Mouse (Mus musculus): Measurements from ENCODE around the gene Rars. TPM values are rescaled to one million over a fixed set of nuclear protein-coding genes. Genes with fewer than 3 reads are reported as not detected.

Gene Rars
- polyA plus RNA-seq, 1 experiment from 2014 or later: 88.4 TPM

GRCm38 (mm10) chr11:35783038-35783437 is 51.3 kb downstream of the Rars start:
- Histone ChIP-seq H3K9me3 (no peaks in the 10 kb centered on the region), H3K36me3 (peaks cover 77% of the 10 kb centered on the region), H3K4me1 (no peaks in the 10 kb centered on the region), H3K4me3 (no peak overlapping the region), H3K9ac (no peak overlapping the region), H3K4me2 (replicated peaks) (no peak overlapping the region), H3K27ac (no peak overlapping the region), H3K27me3 (no peaks in the 10 kb centered on the region)
- WGBS: 93% methylated on average over 5 of the region's 5 CpGs
- ATAC-seq (ENCODE audit: low FRiP score, low read depth): no peak

- Histone ChIP-seq H3K27ac (no peak overlapping the region), H3K27me3 (no peaks in the 10 kb centered on the region), H3K4me3 (no peak overlapping the region), H3K4me2 (replicated peaks) (no peak overlapping the region), H3K9ac (no peak overlapping the region), H3K36me3 (peaks cover 80% of the 10 kb centered on the region), H3K9me3 (no peaks in the 10 kb centered on the region), H3K4me1 (no peaks in the 10 kb centered on the region)
- ATAC-seq (ENCODE audit: low FRiP score, low read depth): no peak
- WGBS: 92% methylated on average over 3 of the region's 3 CpGs
Observed at GRCm38 (mm10) chr11:35782444-35782843, 51.9 kb downstream of the Rars start.

DNA sequence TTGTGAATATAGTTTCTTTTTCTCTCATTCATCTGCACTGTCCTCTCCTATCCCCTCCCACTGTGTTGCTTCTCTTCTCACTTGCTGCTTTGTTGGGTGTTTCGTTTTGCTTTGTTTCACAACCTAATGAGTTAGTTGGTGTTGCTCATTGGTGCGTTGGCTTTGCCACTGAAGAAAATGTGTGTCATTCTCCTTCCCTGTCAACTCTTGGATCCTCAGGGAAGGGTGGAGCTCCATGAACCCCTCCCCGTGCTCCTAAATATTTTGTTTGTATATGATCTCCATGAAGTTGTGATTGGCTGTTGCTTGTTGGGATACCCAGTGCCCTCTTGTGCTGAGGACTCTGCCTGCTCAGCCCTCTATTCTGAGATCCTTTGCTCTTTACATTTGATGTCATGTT is 54.0 kb downstream of the Rars start:
- Histone ChIP-seq H3K9me3 (no peaks in the 10 kb centered on the region), H3K27me3 (no peaks in the 10 kb centered on the region), H3K27ac (no peak overlapping the region), H3K4me2 (replicated peaks) (no peak overlapping the region), H3K4me3 (no peak overlapping the region), H3K9ac (no peak overlapping the region), H3K36me3 (peaks cover 84% of the 10 kb centered on the region), H3K4me1 (no peaks in the 10 kb centered on the region)
- ATAC-seq (ENCODE audit: low FRiP score, low read depth): no peak
- 87% methylated on average over 3 of the region's 3 CpGs for WGBS

DNA sequence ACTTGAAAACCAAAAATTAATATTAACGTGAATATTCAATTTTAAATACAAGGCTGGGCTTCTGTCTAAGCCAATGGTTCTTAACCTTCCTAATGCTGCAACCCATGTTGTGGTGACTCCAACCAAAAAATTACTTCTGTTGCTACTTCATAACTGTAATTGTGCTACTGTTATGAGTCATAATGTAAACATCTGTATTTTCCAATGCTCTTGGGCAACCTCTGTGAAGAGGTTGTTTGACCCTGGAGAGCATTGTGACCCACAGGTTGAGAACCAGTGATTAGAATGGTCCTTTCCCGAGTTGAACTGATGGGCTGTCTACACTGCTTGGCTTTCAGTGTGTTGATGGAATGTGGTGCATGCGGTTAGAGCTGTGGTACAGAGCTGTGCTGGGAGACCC is 57.9 kb downstream of the Rars start:
- no peaks in the 10 kb centered on the region for H3K27me3 ChIP-seq
- no peaks in the 10 kb centered on the region for H3K9me3 ChIP-seq
- peaks cover 52% of the 10 kb centered on the region for H3K36me3 ChIP-seq
- no peaks in the 10 kb centered on the region for H3K4me1 ChIP-seq
- WGBS: 92% methylated on average over 3 of the region's 3 CpGs
- no peak overlapping the region for H3K9ac ChIP-seq
- no peak overlapping the region for H3K4me3 ChIP-seq
- no peak overlapping the region for H3K27ac ChIP-seq
- no peak overlapping the region for H3K4me2 ChIP-seq (replicated peaks)
- no peak for ATAC-seq (ENCODE audit: low FRiP score, low read depth)

GRCm38 (mm10) chr11:35775606-35776005 is 58.7 kb downstream of the Rars start:
- ATAC-seq (ENCODE audit: low FRiP score, low read depth): no peak
- H3K4me2 ChIP-seq (replicated peaks): no peak overlapping the region
- peaks cover 8% of the 10 kb centered on the region for H3K4me1 ChIP-seq
- H3K27ac ChIP-seq: no peak overlapping the region
- no peaks in the 10 kb centered on the region for H3K9me3 ChIP-seq
- H3K4me3 ChIP-seq: no peak overlapping the region
- H3K9ac ChIP-seq: no peak overlapping the region
- peaks cover 50% of the 10 kb centered on the region for H3K36me3 ChIP-seq
- H3K27me3 ChIP-seq: no peaks in the 10 kb centered on the region
- 97% methylated on average over 3 of the region's 3 CpGs for WGBS

- 62% methylated on average over 9 of the region's 9 CpGs for WGBS
- no peaks in the 10 kb centered on the region for H3K9me3 ChIP-seq
- H3K4me1 ChIP-seq: peaks cover 11% of the 10 kb centered on the region
- peak overlapping the region; percentile 91 for H3K9ac ChIP-seq
- peak overlapping the region; percentile 79 for H3K4me2 ChIP-seq (replicated peaks)
- no peak overlapping the region for H3K27ac ChIP-seq
- H3K27me3 ChIP-seq: no peaks in the 10 kb centered on the region
- ATAC-seq (ENCODE audit: low FRiP score, low read depth): no peak
- H3K4me3 ChIP-seq: peak overlapping the region; percentile 93
- peaks cover 8% of the 10 kb centered on the region for H3K36me3 ChIP-seq
Observed at GRCm38 (mm10) chr11:35770741-35771504, 63.4 kb downstream of the Rars start.

GRCm38 (mm10) chr11:35769746-35770437 is 64.4 kb downstream of the Rars start:
- Histone ChIP-seq H3K4me2 (replicated peaks) (peak overlapping the region; percentile 79), H3K27ac (peak overlapping the region; percentile 92), H3K9me3 (no peaks in the 10 kb centered on the region), H3K9ac (peak overlapping the region; percentile 91), H3K4me3 (peak overlapping the region; percentile 93), H3K36me3 (peaks cover 7% of the 10 kb centered on the region), H3K27me3 (no peaks in the 10 kb centered on the region), H3K4me1 (peaks cover 11% of the 10 kb centered on the region)
- peak; percentile 90 for ATAC-seq (ENCODE audit: low FRiP score, low read depth)
- 1% methylated on average over 39 of the region's 41 CpGs for WGBS

GRCm38 (mm10) chr11:35769188-35769745 is 65.0 kb downstream of the Rars start, which contains the start of gene Pank3:
Gene Pank3 (plus strand): TSS chr11:35769484.
- Histone ChIP-seq H3K27me3 (no peaks in the 10 kb centered on the region), H3K4me1 (peaks cover 11% of the 10 kb centered on the region), H3K4me2 (replicated peaks) (peak within 1 kb of the TSS; percentile 79), H3K9me3 (no peaks in the 10 kb centered on the region), H3K4me3 (peak within 1 kb of the TSS; percentile 93), H3K9ac (peak within 1 kb of the TSS; percentile 91), H3K36me3 (peaks cover 7% of the 10 kb centered on the region), H3K27ac (peak within 1 kb of the TSS; percentile 92)
- peak; percentile 100 for ATAC-seq (ENCODE audit: low FRiP score, low read depth)
- WGBS: under 1% methylated on average over 49 of the region's 50 CpGs

GRCm38 (mm10) chr11:35766845-35767244 is 67.5 kb downstream of the Rars start:
- ATAC-seq (ENCODE audit: low FRiP score, low read depth): no peak
- 89% methylated on average over 5 of the region's 5 CpGs for WGBS
- no peaks in the 10 kb centered on the region for H3K27me3 ChIP-seq
- no peaks in the 10 kb centered on the region for H3K36me3 ChIP-seq
- no peak overlapping the region for H3K4me2 ChIP-seq (replicated peaks)
- H3K9ac ChIP-seq: no peak overlapping the region
- H3K4me3 ChIP-seq: no peak overlapping the region
- no peaks in the 10 kb centered on the region for H3K9me3 ChIP-seq
- peaks cover 11% of the 10 kb centered on the region for H3K4me1 ChIP-seq
- no peak overlapping the region for H3K27ac ChIP-seq

DNA sequence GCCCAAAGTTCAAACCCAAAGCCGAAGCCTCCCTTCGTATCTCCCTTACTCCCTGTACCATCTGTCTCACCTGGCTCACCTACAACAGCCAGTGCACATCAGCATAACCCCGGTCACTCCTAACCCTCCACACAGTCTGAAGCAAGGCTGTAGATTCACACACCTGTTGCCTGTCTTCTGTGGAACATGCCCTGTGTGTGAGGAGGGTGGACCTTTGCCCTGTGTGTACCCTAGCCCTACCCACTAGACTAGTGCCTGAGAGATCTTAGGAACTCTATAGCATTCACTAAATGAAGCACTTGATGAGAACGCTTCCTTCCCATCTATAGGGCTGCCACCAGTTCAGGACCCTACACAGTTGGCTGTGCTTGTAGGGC is 73.7 kb downstream of the Rars start:
- ATAC-seq (ENCODE audit: low FRiP score, low read depth): no peak
- Histone ChIP-seq H3K9ac (no peak overlapping the region), H3K27me3 (no peaks in the 10 kb centered on the region), H3K27ac (no peak overlapping the region), H3K4me2 (replicated peaks) (no peak overlapping the region), H3K4me1 (peaks cover 8% of the 10 kb centered on the region), H3K36me3 (no peaks in the 10 kb centered on the region), H3K9me3 (no peaks in the 10 kb centered on the region), H3K4me3 (no peak overlapping the region)
- WGBS: 91% methylated on average over 4 of the region's 4 CpGs

GRCm38 (mm10) chr11:35760001-35760626 is 74.2 kb downstream of the Rars start:
- Histone ChIP-seq H3K9me3 (no peaks in the 10 kb centered on the region), H3K4me2 (replicated peaks) (no peak overlapping the region), H3K27ac (no peak overlapping the region), H3K27me3 (no peaks in the 10 kb centered on the region), H3K4me1 (peaks cover 13% of the 10 kb centered on the region), H3K4me3 (no peak overlapping the region), H3K36me3 (no peaks in the 10 kb centered on the region), H3K9ac (no peak overlapping the region)
- ATAC-seq (ENCODE audit: low FRiP score, low read depth): no peak
- WGBS: 88% methylated on average over 7 of the region's 7 CpGs

All from limb, embryonic 13.5 days (tissue).